Mouse (Mus musculus): ENCODE results near the gene Mia3.
A peak's percentile ranks its signal among the peaks of the same experiment; 100 is the strongest.
"Not testable (repeated sequence)": the region's sequence is repeated elsewhere in the genome, so short reads cannot be mapped to it uniquely, and the experiment has no call there.

Mia3 gene

DNA sequence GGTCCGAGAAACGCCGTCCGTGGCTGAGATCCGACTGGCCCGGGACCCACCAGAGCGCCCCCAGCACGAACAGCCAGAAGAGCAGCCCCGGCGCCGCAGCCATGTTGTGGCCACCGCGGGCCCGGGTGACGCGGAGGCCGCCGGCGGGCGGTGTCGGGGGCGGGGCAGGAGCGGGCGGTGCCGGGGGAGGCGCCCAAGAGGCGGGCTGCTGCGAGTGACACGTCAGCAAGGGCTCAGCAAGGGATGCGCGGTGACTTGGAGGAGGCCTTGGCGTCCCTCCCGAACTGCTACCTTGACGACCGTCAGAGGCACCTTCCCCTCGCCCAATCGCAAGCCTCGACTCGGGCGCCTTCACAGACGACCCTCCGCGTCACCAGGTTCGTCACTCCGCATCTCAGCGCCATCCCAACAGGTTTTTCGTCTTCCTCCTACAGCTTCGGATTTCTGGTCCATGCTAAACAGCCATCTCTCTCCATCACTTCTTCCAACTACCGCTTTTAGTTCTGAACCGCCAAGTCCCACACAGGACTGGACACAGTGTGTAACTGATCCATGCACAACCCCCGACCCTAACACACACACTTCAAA lies at the start of gene Mia3:
Gene Mia3 (minus strand): TSS at position 127 of the 588 bp plus-strand sequence.
- peak; percentile 83 to 92 for DNase-seq (ENCODE audit: low spot score in 2 of 2)

DNA sequence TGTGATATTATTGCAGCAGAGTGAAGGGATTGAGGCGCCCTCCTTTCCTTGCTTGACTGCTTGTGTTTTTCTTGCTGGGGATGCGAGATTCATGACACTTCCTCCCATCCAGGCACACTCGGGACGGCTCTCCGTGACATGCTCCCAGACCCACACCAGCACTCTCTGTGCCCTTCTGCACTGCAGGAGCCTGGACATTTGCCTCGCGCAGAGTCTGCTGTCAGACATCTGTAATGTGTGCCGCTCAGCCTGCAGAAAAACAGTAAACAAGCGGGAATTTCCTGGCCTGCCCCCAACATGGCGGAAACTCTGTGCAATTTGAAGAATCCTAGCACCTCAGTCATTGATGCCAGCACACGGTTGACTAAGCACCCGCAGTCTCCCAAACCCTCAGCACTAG lies 48.5 kb upstream of the Mia3 start, which contains the start of gene Hhipl2:
Gene Hhipl2 (plus strand): TSS at position 343 of the 400 bp plus-strand sequence.
- DNase-seq (ENCODE audit: low spot score in 2 of 2): no peak

GRCm38 (mm10) chr1:183414081-183414727 lies 44.9 kb upstream of the Mia3 start:
- DNase-seq (ENCODE audit: low spot score in 2 of 2): no peak

GRCm38 (mm10) chr1:183403396-183403795 lies 34.0 kb upstream of the Mia3 start:
- DNase-seq (ENCODE audit: low spot score in 2 of 2): no peak

DNA sequence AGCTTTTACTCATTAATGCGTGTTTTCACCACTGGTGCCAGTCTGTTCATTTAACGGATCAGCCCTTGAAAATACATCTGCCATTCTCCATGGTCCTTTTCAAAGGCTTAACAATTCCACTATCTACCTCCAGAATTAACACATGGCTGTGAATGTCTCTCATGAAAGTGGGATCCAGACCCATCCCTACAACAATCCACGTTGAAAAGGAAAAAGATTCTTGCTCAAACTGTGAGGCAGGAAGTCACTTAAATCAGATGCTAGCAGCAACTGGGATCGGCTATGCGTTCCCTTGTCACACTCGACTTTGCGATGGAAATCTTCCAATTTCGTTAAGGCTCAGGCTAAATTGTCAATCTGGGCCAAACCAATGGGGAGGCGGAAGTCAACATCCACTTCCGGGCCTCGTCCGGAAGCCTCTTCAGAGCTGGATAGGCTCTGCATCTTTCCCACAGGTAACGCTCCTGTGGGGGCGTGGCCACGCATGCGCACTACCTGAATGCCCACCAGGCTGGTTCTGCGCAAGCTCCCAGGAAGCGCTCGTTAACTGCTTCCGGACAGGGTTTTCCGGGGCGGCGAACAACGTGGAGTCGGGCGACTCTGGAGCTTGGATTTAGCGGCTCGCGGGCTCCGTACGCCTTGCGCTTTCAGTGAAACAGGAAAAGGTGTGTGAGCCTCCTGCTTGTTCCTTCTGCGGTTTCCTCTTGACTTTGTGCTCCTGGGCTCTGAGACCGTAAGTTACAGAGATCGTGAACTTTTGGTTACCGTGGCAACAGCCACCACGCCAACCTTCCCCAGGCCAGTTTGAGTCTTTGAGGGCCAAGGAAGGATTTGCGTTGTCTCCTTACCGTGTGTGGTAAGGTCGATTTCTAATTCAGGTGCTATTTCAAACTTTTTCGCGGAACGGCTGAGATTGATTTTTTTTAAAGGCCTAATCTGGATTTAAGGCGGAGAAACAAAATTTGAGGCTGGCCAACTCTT lies 19.4 kb upstream of the Mia3 start, which contains the start of gene Taf1a:
Gene Taf1a (plus strand): TSS at position 556 of the 981 bp plus-strand sequence.
- peak; percentile 74 to 88 for DNase-seq (ENCODE audit: low spot score in 2 of 2)

DNA sequence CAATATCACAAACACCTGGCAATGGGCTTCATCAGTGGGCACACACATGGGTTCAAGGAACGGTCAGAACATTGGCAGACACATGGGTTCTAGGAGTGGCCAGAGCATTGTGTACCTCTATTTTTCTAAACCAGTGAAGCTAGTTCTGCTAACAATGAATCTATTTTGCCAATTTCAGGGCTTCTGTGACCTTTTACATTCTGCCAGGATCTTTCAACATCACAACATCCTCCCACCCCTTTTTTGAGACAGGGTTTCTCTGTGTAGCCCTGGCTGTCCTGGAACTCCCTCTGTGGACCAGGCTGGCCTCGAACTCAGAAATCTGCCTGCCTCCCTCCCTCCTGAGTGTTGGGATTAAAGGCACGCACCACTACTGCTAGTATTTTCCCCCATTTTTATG lies 18.1 kb upstream of the Mia3 start:
- DNase-seq (ENCODE audit: low spot score in 2 of 2): not testable (repeated sequence)

GRCm38 (mm10) chr1:183382621-183383020 lies 13.3 kb upstream of the Mia3 start:
- DNase-seq (ENCODE audit: low spot score in 2 of 2): no peak

GRCm38 (mm10) chr1:183381816-183382215 lies 12.5 kb upstream of the Mia3 start:
- no peak for DNase-seq (ENCODE audit: low spot score in 2 of 2)

- not testable (repeated sequence) for DNase-seq (ENCODE audit: low spot score in 2 of 2)
Measured at GRCm38 (mm10) chr1:183379376-183379775, 10.0 kb upstream of the Mia3 start.

- DNase-seq (ENCODE audit: low spot score in 2 of 2): no peak
Measured at GRCm38 (mm10) chr1:183378321-183378941, 9.1 kb upstream of the Mia3 start.

- DNase-seq (ENCODE audit: low spot score in 2 of 2): no peak
Measured at GRCm38 (mm10) chr1:183377045-183377444, 7.7 kb upstream of the Mia3 start.

GRCm38 (mm10) chr1:183374728-183375127 lies 5.4 kb upstream of the Mia3 start:
- DNase-seq (ENCODE audit: low spot score in 2 of 2): no peak

DNA sequence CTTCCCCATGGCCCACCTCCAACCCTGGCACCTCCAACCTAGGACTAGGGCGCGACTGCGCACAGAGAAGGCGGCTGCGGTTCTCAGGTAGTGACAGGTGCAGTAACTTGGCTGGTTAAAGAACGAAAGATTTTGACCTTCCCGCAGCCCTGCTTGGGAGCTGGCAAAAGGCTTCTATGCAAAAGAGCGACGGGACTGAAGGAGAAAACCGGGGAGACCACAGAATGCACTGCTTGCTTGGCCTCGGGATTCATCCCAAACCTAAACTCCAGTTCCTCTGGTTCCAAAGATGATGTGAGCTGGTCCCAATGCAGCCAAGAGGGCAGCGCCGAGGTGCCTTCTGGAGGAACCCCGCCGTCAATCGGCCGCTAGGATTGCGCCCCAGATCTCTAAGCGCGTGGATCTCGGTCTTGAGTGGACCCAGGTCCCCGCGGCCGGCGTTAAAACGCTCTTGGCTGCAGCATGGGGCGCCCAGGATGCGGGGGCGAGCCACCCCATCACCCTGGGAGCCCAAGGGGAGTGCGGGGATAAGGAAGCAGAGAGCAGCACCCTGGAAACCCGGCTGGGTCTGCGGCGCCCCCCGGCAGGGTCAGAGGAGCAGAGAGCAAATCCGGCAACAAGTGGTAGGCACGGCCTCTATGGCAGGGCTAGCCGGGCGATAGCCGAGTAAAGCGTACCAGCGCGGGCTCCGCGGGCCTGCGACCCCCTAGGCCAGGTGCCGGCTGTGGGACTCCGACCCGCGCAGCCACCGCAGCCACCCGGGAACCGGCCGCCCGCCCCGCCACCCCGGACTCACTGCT lies 552 bp downstream of the Mia3 start:
- DNase-seq (ENCODE audit: low spot score in 2 of 2): peak in 1 of 2 experiments; percentile 28

- no peak for DNase-seq (ENCODE audit: low spot score in 2 of 2)
Measured at GRCm38 (mm10) chr1:183366361-183366760, 3.0 kb downstream of the Mia3 start.

DNA sequence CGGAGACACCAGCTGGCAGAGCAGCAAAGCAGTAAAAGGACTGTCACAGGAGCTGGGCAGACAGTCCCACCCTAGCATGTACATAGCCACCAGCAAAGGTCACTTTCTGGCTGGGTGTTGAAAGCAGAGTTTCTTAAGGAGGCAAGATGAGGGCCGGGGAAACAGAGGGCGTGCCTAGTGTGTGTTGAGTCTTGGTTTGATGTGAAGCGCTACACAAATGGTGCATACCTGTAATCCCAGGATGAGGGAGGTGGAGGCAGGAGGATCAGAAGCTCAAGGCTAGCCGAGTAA lies 5.8 kb downstream of the Mia3 start:
- no peak for DNase-seq (ENCODE audit: low spot score in 2 of 2)

DNA sequence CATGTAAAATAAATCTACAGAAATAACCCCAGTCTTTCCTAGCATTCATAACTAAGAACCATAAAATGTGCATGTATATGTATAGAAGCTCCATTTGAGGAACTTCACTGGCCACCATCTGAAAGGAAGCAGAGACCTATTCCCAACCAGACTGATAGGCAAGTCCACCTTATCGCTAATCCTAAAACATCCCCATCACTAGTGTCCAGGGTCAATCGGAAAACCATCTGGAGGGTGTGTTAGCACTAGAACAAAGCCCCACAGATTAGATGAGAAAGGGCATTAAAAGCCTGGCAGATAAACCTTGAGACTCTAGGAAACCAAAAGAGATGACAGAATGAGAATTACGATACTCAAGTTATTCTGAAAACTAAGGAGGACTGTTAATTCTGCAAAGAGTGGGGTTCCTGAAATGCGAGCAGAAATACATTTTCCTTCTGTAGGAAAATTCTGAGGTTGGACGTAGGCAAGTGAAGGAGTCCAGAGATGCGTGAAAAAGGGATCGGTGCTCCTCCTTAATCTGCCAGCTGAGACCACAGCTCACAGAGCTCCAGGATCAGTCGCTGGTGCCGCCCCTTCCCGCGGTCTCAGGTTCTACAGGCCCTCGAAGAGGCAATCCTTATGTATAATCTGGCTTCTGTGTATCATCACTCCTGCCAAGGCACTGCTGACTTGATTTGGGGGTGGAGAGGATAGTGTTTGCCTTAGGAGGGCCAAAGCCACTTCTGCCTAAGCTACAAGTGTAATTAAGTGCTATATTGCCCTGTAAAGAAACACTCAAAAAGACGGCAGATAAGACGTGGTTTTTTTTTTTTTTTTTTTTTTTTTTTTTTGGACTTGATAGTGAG lies 6.4 kb downstream of the Mia3 start:
- DNase-seq (ENCODE audit: low spot score in 2 of 2): no peak

DNA sequence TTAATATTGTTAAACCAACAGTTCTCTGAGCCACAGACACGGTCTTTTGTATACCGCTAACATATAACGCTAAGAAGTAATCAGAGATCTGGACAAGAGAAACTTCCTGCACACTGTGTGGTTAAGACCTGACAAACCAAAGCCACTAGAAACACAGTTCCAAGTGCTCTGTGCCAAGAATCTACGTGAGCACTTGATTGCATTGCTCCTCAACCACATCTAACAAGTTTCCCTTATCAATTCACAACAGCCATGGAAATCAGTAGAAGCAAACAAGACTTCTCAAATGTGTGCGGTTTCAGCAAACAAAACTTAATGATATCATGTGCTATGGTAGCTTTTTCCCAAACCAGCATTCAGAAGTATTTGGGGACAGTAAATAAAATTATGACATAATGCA lies 7.1 kb downstream of the Mia3 start:
- no peak for DNase-seq (ENCODE audit: low spot score in 2 of 2)

GRCm38 (mm10) chr1:183358901-183359300 lies 10.5 kb downstream of the Mia3 start:
- no peak for DNase-seq (ENCODE audit: low spot score in 2 of 2)

DNA sequence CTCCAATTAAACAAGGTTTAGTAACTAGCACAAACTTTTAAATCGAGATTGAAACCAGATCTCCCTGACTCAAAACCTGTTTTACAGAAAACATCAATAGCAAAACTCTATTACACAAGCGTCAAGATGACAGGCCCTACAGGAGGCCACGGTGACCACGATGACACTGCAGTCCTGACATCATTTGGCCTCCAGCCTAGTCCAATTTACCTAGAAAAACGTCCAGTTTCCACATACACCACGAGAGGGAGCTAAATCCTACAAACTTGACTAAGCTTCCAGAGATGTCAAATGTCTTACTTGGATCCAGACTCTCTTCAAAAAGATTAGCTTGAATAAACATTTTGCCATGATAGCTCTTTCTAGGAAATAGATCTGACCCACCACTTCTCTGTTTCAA lies 19.5 kb downstream of the Mia3 start:
- peak in 1 of 2 experiments; percentile 62 for DNase-seq (ENCODE audit: low spot score in 2 of 2)

- DNase-seq (ENCODE audit: low spot score in 2 of 2): no peak
Measured at GRCm38 (mm10) chr1:183345817-183346195, 23.5 kb downstream of the Mia3 start.

Data from cerebellum, postnatal 4 days (tissue).